Mouse (Mus musculus) kidney, adult 11 months (tissue): ENCODE data around the gene Snu13.

Source experiments
- DNase-seq: peaks from one replicate; pipeline ENCODE4 v3.0.0; 2022

Snu13 gene

GRCm38 (mm10) chr15:82047080-82047883 lies at the start of gene Snu13:
TSS of gene Snu13 (minus strand) at chr15:82047598.
- DNase-seq, result peak; percentile 84

- DNase-seq, result no peak
Observed at GRCm38 (mm10) chr15:82091061-82091460, 43.7 kb upstream of the Snu13 start.

- DNase-seq, result no peak
Observed at GRCm38 (mm10) chr15:82087266-82087665, 39.9 kb upstream of the Snu13 start.

DNA sequence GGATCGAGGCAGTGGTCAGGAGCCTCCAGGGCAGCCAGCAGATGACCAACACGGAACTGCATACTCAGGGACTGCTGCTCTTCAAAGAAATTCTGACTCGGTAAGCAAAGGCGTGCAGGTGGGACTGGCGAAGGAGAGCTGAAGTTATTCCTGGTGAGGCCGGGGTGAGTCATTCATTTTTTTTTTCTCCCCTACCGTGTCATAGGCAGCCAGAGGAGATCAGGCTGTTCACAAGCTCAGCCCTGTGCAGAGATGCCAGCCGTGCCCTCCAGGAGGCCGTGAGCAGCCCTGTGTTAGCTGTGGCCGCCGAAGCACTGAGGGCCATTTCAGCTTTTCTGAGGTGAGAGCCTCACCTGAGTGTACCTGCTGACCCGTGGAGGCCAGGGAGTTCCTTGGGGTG lies 38.7 kb upstream of the Snu13 start:
- DNase-seq, result no peak

DNA sequence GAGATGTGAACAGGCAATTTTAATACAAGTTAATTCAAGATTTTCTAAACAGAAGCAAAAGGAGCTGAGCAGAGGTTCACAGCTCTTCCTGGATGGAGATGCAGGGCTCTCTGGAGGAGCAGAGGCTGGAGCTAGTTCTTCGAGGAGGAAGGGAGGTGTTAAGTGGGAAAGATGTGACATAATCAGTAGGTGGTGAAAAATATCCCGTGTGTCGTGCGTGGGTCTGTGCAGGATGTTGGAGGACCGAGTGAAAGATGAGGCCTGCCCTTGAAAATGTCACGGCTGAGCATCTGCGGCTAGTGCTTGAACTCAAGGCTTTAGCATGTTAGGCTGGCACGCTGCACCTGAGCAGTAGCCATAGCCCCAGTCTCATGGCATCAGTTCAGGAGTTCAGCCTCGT lies 38.2 kb upstream of the Snu13 start:
- no peak for DNase-seq

DNA sequence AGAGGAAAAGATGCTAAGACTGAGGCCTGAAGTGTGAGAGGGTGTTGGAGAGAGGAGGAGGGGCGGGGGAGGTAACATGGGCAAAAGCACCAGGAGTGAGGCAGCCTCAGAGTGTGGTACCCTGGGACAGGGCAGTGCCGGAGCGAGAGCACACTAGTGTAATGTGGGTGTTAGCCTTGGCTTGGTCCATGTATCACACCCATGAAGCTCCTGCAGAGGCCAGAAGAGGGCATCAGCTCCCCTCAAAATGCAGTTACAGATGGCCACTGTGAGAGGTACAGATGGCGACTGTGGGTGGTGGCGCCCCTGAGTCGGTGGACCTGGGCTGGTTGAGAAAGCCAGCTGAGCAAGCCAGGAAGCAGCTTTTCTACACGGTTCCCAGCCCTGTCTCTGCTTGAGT lies 33.8 kb upstream of the Snu13 start:
- peak; percentile 5 for DNase-seq

GRCm38 (mm10) chr15:82079883-82080282 lies 32.5 kb upstream of the Snu13 start:
- no peak for DNase-seq

DNA sequence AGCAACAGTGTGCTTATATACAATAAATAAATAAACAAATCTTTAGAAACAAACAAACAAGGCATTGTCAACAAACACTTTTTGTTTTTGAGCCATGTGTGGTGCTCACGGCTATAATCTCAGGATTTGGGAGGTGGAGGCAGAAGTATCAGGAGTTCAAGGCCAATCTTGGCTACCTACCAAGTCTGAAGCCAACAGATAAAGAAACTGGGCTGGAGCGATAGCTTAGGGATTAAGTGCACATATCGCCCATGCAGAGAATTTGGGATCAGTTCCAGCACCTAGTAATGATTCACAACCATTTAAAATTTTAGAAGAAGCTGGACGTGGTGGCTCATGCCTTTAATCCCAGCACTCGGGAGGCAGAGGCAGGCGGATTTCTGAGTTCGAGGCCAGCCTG lies 26.1 kb upstream of the Snu13 start:
- DNase-seq, result no peak

DNA sequence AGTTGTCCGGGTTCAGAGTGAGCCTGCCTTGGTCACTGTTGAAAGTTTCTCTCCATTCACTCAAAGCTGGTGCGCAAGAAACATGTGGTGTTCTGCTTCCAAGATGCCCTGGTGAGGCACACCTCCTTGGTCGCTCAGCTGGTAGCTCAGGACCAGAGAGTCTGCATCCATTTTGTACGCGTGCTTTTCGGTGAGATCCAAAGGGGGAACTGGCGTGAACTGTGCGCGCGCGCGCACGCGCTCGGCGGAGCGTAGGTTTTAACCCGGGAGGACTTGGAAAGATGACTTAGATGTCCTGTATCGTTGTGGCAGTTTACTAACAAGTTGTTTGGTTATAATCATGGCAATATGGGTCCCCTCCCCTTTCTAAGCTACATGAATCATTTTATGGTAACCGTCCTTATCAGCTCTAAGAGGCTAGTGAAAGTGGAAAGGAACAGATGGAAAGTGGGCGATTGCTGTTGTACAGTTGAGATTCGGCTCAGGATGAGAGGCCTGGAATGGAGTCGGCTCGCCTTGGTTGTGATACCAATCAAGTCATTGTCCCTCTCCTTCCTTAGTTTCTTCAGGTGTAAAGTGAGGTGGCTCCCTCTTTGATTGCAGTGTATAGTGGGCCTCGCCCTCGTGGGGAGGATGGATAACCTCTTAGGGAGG lies 24.5 kb upstream of the Snu13 start:
- DNase-seq, result no peak

DNA sequence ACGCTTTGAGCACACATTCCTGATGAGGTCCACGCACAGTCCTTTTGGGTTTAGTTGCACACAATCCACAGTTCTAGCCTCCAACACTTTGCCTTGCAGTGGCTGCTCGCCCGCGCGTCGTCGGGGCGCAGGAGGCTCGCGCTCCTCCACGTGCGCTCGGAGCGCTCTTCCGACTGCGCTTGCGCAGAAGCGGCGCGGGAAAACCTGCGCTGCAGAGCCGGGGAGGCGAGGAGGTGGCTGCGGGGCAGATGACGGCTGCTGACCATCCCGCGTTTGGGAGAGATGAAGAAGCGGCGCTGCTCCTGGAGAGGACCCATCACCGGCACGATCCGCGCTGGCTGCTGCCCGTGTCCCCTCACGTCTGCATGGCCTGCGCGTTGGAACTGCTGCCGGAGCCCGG lies 22.5 kb upstream of the Snu13 start, which contains the start of gene Mei1:
TSS of gene Mei1 (plus strand) at position 99 of the 400 bp plus-strand sequence.
- no peak for DNase-seq

DNA sequence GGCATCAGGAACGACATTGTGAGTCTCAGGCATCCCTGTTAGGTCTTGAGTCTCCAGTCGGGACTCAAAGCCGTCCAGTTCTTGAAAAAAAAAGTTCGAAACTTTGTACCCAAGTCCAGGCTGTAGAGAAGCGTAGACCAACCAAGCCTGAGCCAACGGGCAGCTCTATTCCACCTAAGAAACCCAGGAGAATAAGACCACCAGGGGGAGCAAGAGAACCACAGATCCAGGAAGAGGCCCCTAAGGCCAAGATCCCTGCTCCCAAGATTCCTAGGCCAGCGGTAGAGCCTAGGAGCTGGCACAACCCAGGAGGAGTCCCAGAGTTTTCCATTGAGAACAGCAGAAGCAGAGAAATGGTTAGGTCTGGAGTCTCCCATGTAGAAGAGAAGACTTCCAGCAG lies 18.1 kb upstream of the Snu13 start:
- DNase-seq, result peak; percentile 70

- DNase-seq, result no peak
Observed at GRCm38 (mm10) chr15:82063909-82064308, 16.5 kb upstream of the Snu13 start.

- no peak for DNase-seq
Observed at GRCm38 (mm10) chr15:82058719-82059201, 11.4 kb upstream of the Snu13 start, which contains the start of gene 4930407I10Rik. TSS of gene 4930407I10Rik (plus strand) at chr15:82059151.

- DNase-seq, result no peak
Observed at GRCm38 (mm10) chr15:82052544-82052943, 5.1 kb upstream of the Snu13 start.

- DNase-seq, result peak; percentile 17
Observed at GRCm38 (mm10) chr15:82046246-82046891, 1.0 kb downstream of the Snu13 start.

DNA sequence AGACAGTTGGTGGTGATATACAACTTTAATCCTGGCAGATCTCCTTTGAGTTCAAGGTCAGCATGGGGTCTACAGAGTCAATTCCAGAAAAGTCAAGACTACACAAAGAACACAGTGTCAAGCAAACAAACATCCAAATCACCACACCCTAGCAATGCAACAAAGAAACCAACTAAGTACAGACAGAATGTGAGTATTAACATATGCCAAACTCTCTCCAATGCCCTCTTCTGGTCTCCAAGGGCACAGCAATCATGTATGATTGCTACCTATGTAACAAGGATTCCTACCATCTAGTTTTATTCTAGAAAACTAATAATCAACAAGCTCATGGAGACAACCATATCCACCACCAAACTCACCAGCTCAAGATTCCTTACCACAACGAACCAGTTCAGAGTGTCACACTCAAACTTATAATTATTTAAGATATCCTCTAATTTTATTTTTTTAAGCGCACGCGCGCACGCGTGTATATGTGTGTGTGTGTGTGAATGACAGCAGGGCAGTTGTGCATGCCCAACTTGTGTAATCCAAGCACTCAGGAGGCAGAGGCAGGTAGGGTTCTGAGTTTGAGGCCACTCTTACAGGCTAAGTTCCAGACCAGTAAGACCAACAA lies 3.1 kb downstream of the Snu13 start:
- DNase-seq, result no peak

- DNase-seq, result no peak
Observed at GRCm38 (mm10) chr15:82040650-82041049, 6.7 kb downstream of the Snu13 start.

GRCm38 (mm10) chr15:82035904-82036689 lies 11.3 kb downstream of the Snu13 start:
- no peak for DNase-seq

GRCm38 (mm10) chr15:82033762-82034161 lies 13.6 kb downstream of the Snu13 start, which contains the start of gene Desi1:
TSS of gene Desi1 (minus strand) at chr15:82033862.
- no peak for DNase-seq

GRCm38 (mm10) chr15:82032386-82032785 lies 15.0 kb downstream of the Snu13 start:
- DNase-seq, result no peak

DNA sequence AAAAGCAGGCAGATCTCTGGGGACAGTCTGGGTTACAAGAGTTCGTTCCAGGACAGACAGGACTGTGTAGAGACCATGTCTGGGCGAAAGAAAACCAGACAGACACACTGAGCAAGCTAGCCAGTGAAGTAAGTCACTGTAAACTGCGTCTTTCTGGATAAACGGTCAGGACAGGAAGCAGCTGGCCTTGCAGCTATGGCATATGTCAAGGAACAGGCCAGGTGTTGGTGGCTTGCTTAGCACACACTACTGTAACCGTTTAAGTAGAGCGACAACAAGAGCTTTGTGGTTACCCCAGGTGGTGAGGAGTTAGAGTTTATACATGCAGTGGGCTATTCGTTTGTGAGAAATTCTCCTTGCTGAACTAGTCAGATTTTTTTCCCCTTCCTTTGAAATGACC lies 19.7 kb downstream of the Snu13 start:
- DNase-seq, result no peak

- DNase-seq, result no peak
Observed at GRCm38 (mm10) chr15:82027276-82027675, 20.1 kb downstream of the Snu13 start.
